Mouse (Mus musculus): ENCODE measurements at regions not wholly inside any gene's neighbourhood (a gene's known extent, or its start where the extent isn't known, plus 50 kb on each side); places are given as distances from the start of the nearest gene placed in this dataset.

DNA sequence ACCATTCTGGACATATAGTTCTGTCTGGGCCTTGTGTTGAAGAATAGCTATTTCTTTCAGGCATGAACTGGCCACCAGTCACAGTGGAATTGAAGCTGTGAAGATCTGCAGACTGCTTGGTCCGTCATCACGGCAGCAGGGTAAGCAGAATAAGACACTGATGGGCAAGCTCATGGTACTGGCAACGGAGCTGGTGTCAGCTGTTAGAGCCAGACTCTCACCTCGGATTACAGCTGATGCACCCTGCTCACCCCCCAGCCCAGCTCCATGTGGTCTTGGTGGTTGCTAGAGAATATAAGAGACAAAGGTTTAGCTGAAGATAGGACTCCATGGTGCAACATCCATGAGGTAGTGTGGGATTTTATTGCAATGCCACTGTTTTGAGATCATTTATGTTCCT lies 336.9 kb downstream of the Etnk1 start:
- no peaks in the 10 kb centered on the region for H3K36me3 ChIP-seq (ENCODE audit: insufficient read depth, low read length)
- TF ChIP-seq CTCF (conservative IDR thresholded peaks at IDR 0.05; ENCODE audit: low read length) (no peak), NANOG (IDR thresholded peaks at IDR 0.05; ENCODE audit: borderline replicate concordance, low read length) (no peak), POU5F1 (IDR thresholded peaks at IDR 0.05; ENCODE audit: borderline replicate concordance, low read length) (no peak)
- no peaks in the 10 kb centered on the region; the same call in 1 of the 2 replicates for H3K27me3 ChIP-seq (ENCODE audit: insufficient read depth, low read length)

DNA sequence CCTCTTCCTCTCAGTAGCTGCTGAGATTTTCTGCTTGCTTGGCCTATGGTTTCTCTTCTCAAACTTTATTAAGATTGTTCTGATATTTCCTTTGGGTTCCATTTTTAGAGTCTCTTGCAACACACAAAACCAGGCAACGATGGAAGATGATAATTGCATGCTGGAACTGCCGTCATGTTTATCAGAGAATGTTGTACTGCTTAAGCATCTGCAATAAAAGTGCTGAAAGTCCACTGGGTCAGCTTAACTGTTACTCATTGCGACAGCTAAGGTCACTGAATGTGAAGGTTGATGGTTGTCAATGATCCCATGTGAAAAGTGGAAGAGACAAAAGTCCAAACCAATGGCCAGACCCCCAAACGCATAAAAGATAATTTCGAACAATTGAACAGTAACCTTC lies 346.4 kb downstream of the Etnk1 start:
- no peak for TF ChIP-seq NANOG (IDR thresholded peaks at IDR 0.05; ENCODE audit: borderline replicate concordance, low read length)
- TF ChIP-seq POU5F1 (IDR thresholded peaks at IDR 0.05; ENCODE audit: borderline replicate concordance, low read length), result no peak
- no peak for TF ChIP-seq CTCF (conservative IDR thresholded peaks at IDR 0.05; ENCODE audit: low read length)
- peaks cover 62% of the 10 kb centered on the region for H3K9me3 ChIP-seq (ENCODE audit: low read length)
- 0 out of 2 replicates have a peak overlapping the region, but pooled peaks have one; percentile 13 for H3K4me3 ChIP-seq (replicated peaks; ENCODE audit: low read length)
- H3K27me3 ChIP-seq (ENCODE audit: insufficient read depth, low read length), result no peaks in the 10 kb centered on the region
- no peaks in the 10 kb centered on the region for H3K36me3 ChIP-seq (ENCODE audit: insufficient read depth, low read length)
- H3K4me1 ChIP-seq (replicated peaks; ENCODE audit: low read depth, low read length), result no peaks in the 10 kb centered on the region

More for the DNA sequence above, 336.9 kb downstream of the Etnk1 start:
- Histone ChIP-seq H3K9me3 (ENCODE audit: low read length) (peaks cover 60% of the 10 kb centered on the region), H3K4me1 (replicated peaks; ENCODE audit: low read depth, low read length) (no peaks in the 10 kb centered on the region), H3K4me3 (replicated peaks; ENCODE audit: low read length) (no peak overlapping the region)

DNA sequence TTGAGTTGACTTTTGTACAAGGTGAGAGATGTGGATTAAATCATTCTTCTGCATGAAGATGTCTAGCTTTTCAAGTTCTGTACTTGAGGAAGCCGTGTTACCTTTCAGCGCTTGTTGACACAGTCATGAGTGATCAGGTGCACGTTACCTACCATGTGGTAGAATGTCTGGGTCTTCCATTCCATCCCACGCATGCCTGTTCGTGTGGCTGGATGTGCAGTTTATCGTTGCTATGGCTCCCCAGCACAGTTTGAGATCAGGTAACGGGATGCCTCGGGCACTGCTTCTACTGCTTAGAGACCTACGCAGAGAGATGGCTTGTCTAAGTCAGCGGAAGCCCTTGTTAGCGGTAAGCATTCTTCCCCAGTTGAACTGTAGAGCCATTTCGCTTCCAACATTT lies 348.1 kb downstream of the Etnk1 start:
- no peaks in the 10 kb centered on the region for H3K36me3 ChIP-seq (ENCODE audit: insufficient read depth, low read length)
- no peak overlapping the region for H3K4me3 ChIP-seq (replicated peaks; ENCODE audit: low read length)
- no peaks in the 10 kb centered on the region for H3K4me1 ChIP-seq (replicated peaks; ENCODE audit: low read depth, low read length)
- peaks cover 66% of the 10 kb centered on the region for H3K9me3 ChIP-seq (ENCODE audit: low read length)
- H3K27me3 ChIP-seq (ENCODE audit: insufficient read depth, low read length), result no peaks in the 10 kb centered on the region
- TF ChIP-seq CTCF (conservative IDR thresholded peaks at IDR 0.05; ENCODE audit: low read length), result no peak
- no peak for TF ChIP-seq POU5F1 (IDR thresholded peaks at IDR 0.05; ENCODE audit: borderline replicate concordance, low read length)
- no peak for TF ChIP-seq NANOG (IDR thresholded peaks at IDR 0.05; ENCODE audit: borderline replicate concordance, low read length)

DNA sequence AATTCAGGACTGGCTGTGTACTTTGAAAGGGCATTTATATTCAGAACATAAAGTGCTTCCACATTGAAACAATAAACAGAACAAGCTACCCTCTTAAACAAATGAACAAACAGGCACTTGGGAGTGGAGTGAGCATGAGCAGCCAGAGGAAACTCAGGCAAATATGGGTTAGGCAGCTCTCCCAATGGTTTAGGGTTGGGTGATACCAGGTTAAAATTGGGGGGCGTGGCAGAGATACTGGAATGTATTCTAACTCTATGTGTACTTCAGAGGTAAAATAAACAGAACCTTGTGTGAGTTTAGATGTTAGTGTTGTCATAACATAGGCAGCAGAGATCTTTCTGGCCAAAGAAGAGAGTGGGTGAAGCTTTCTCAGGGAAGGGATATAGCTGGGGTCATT lies 349.7 kb downstream of the Etnk1 start:
- H3K4me3 ChIP-seq (replicated peaks; ENCODE audit: low read length), result no peak overlapping the region
- H3K27me3 ChIP-seq (ENCODE audit: insufficient read depth, low read length), result no peaks in the 10 kb centered on the region
- H3K9me3 ChIP-seq (ENCODE audit: low read length), result peaks cover 56% of the 10 kb centered on the region
- TF ChIP-seq CTCF (conservative IDR thresholded peaks at IDR 0.05; ENCODE audit: low read length) (no peak), POU5F1 (IDR thresholded peaks at IDR 0.05; ENCODE audit: borderline replicate concordance, low read length) (no peak), NANOG (IDR thresholded peaks at IDR 0.05; ENCODE audit: borderline replicate concordance, low read length) (no peak)
- no peaks in the 10 kb centered on the region for H3K4me1 ChIP-seq (replicated peaks; ENCODE audit: low read depth, low read length)
- no peaks in the 10 kb centered on the region for H3K36me3 ChIP-seq (ENCODE audit: insufficient read depth, low read length)

DNA sequence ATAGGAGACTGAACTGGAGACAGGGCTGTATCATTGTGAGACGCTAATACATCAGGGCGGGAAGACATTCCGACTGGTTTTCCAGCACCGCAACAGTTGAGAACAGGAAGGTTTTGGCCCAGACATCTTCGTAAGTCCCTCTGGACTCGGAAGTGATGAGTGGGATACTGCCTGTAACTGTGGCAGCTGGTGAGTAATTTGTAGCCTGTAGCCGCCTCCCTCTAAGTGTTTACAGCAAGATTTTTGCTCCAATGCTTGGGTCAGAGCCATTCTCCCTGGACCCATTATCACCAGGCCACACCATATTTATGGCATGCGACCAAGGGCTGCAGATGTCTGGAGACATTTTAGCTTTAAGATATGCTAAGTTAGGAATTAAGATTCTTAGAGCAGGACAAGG lies 351.5 kb downstream of the Etnk1 start:
- H3K27me3 ChIP-seq (ENCODE audit: insufficient read depth, low read length), result no peaks in the 10 kb centered on the region
- no peaks in the 10 kb centered on the region for H3K4me1 ChIP-seq (replicated peaks; ENCODE audit: low read depth, low read length)
- H3K4me3 ChIP-seq (replicated peaks; ENCODE audit: low read length), result no peak overlapping the region
- no peaks in the 10 kb centered on the region for H3K36me3 ChIP-seq (ENCODE audit: insufficient read depth, low read length)
- H3K9me3 ChIP-seq (ENCODE audit: low read length), result peaks cover 48% of the 10 kb centered on the region
- TF ChIP-seq CTCF (conservative IDR thresholded peaks at IDR 0.05; ENCODE audit: low read length) (no peak), POU5F1 (IDR thresholded peaks at IDR 0.05; ENCODE audit: borderline replicate concordance, low read length) (no peak), NANOG (IDR thresholded peaks at IDR 0.05; ENCODE audit: borderline replicate concordance, low read length) (no peak)

DNA sequence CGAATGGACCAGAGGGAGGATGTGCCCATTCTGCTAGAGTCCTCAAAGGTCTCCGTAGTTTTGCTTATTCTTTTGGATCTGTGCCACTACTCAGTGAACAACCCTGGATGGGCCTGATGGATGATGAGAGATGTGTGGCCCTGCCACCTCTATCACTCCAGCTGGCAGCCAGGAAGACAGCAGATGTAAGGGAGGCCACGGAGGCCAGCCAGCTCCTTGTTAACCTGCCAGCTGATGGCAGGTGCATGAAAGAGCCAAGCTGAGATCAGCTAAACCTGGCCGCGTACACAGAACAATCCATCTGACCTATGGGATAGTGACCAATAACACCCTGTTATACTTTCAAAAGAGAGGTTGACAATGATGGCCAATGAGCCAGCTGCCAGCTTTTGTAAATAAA lies 352.6 kb downstream of the Etnk1 start:
- H3K9me3 ChIP-seq (ENCODE audit: low read length), result peaks cover 40% of the 10 kb centered on the region
- H3K4me1 ChIP-seq (replicated peaks; ENCODE audit: low read depth, low read length), result no peaks in the 10 kb centered on the region
- H3K36me3 ChIP-seq (ENCODE audit: insufficient read depth, low read length), result no peaks in the 10 kb centered on the region
- no peak overlapping the region for H3K4me3 ChIP-seq (replicated peaks; ENCODE audit: low read length)
- no peaks in the 10 kb centered on the region for H3K27me3 ChIP-seq (ENCODE audit: insufficient read depth, low read length)
- TF ChIP-seq POU5F1 (IDR thresholded peaks at IDR 0.05; ENCODE audit: borderline replicate concordance, low read length) (no peak), CTCF (conservative IDR thresholded peaks at IDR 0.05; ENCODE audit: low read length) (no peak), NANOG (IDR thresholded peaks at IDR 0.05; ENCODE audit: borderline replicate concordance, low read length) (no peak)

DNA sequence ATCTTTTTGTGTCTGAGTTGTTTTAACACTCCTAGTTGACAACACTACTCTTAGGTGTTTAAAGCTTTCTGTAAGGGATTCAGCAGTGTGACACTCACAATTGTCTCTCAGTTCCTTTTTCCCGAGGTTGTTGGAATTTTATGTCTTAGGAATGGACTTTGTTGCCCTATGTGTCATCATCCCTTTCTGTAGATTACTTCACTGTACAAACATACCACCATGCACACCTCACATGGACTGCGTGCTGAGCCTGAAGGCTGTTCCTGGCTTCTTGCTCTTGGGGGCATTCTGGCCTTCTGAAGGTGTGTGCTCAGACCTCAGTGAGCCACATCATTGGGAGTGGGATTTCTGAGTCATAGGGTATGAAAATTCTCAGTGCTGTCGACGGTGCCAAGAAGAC lies 358.1 kb downstream of the Etnk1 start:
- Histone ChIP-seq H3K4me3 (replicated peaks; ENCODE audit: low read length) (no peak overlapping the region), H3K9me3 (ENCODE audit: low read length) (peaks cover 33% of the 10 kb centered on the region), H3K36me3 (ENCODE audit: insufficient read depth, low read length) (no peaks in the 10 kb centered on the region), H3K4me1 (replicated peaks; ENCODE audit: low read depth, low read length) (no peaks in the 10 kb centered on the region), H3K27me3 (ENCODE audit: insufficient read depth, low read length) (no peaks in the 10 kb centered on the region)
- TF ChIP-seq POU5F1 (IDR thresholded peaks at IDR 0.05; ENCODE audit: borderline replicate concordance, low read length) (no peak), CTCF (conservative IDR thresholded peaks at IDR 0.05; ENCODE audit: low read length) (no peak), NANOG (IDR thresholded peaks at IDR 0.05; ENCODE audit: borderline replicate concordance, low read length) (no peak)

DNA sequence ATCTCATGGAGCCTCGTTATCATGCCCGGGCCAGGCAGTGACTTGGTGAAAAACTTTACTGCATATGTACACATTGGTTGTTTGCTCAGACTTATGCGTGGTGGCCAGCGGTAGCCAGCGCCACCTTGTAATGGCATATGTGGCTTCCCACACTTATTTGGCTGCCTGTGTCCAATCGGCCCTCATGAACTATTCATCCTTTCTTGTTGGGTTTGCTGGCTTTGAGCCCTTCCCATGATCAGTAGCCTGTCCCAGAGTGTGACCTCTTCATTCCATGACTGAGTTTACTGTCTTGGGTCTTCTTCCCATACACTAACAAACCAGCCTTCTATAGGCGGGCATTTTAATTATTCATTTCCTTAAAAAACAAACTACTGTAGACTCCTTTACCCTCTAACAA lies 361.9 kb downstream of the Etnk1 start:
- H3K36me3 ChIP-seq (ENCODE audit: insufficient read depth, low read length), result no peaks in the 10 kb centered on the region

More for the DNA sequence above, 361.9 kb downstream of the Etnk1 start:
- peaks cover 16% of the 10 kb centered on the region for H3K4me1 ChIP-seq (replicated peaks; ENCODE audit: low read depth, low read length)
- H3K27me3 ChIP-seq (ENCODE audit: insufficient read depth, low read length), result no peaks in the 10 kb centered on the region
- no peak for TF ChIP-seq NANOG (IDR thresholded peaks at IDR 0.05; ENCODE audit: borderline replicate concordance, low read length)
- no peak for TF ChIP-seq POU5F1 (IDR thresholded peaks at IDR 0.05; ENCODE audit: borderline replicate concordance, low read length)
- TF ChIP-seq CTCF (conservative IDR thresholded peaks at IDR 0.05; ENCODE audit: low read length), result no peak
- no peak overlapping the region for H3K4me3 ChIP-seq (replicated peaks; ENCODE audit: low read length)
- H3K9me3 ChIP-seq (ENCODE audit: low read length), result peaks cover 33% of the 10 kb centered on the region
